Mouse (Mus musculus) spleen, adult 2 months (tissue): ENCODE measurements at regions not wholly inside any gene's neighbourhood (a gene's known extent, or its start where the extent isn't known, plus 50 kb on each side); places are given as distances from the start of the nearest gene placed in this dataset.

Source experiments
- DNase-seq, 2 experiments: peaks; one replicate each; pipeline versions ENCODE4 v3.0.0 to v3.0.0-alpha.2; 2012 to 2021; ENCODE audit warnings: low spot score in 2 of 2, low read depth in 1 of 2
- H3K27ac ChIP-seq: fragments of 200-500 bp; 2 replicates; pipeline ENCODE4 v1.5.1; 2012; ENCODE audit warnings: low read length, inconsistent platforms; ENCODE audit not compliant: insufficient read depth
- H3K27me3 ChIP-seq: fragments of 200-500 bp; 2 replicates; pipeline ENCODE4 v1.6.1; 2012; ENCODE audit warnings: mild to moderate bottlenecking, moderate library complexity, low read length, inconsistent platforms; ENCODE audit not compliant: control insufficient read depth, insufficient read depth
- H3K36me3 ChIP-seq: fragments of 200-500 bp; 2 replicates; pipeline ENCODE4 v1.6.1; 2012; ENCODE audit warnings: mild to moderate bottlenecking, low read length, inconsistent platforms; ENCODE audit not compliant: control insufficient read depth, insufficient read depth
- H3K4me1 ChIP-seq: fragments of 200-500 bp; 2 replicates; pipeline ENCODE4 v1.6.1; 2011; ENCODE audit warnings: inconsistent platforms; ENCODE audit not compliant: control insufficient read depth, insufficient read depth, insufficient read length
- H3K4me3 ChIP-seq: fragments of 200-500 bp; 2 replicates; pipeline ENCODE4 v1.5.1; 2011; ENCODE audit warnings: mild to moderate bottlenecking, inconsistent platforms; ENCODE audit not compliant: insufficient read depth, insufficient read length; ENCODE audit errors: extremely low read depth
- CTCF ChIP-seq: fragments of 200-500 bp; IDR thresholded peaks from 2 replicates; pipeline ENCODE4 v1.5.1; 2011; ENCODE audit warnings: mild to moderate bottlenecking, inconsistent platforms; ENCODE audit not compliant: insufficient read depth, insufficient read length, insufficient replicate concordance; ENCODE audit errors: extremely low read depth
- POLR2A ChIP-seq: fragments of 200-500 bp; IDR thresholded peaks from 2 replicates; pipeline ENCODE4 v1.6.1; 2011; ENCODE audit warnings: low read depth, low read length, inconsistent platforms
- WGBS: fragments of 180-500 bp; shearing (Covaris S2); methylation state at CpG from one replicate; pipeline ENCODE4 v1.1.7; 2018; 5-methylcytosine and 5-hydroxymethylcytosine counted together

DNA sequence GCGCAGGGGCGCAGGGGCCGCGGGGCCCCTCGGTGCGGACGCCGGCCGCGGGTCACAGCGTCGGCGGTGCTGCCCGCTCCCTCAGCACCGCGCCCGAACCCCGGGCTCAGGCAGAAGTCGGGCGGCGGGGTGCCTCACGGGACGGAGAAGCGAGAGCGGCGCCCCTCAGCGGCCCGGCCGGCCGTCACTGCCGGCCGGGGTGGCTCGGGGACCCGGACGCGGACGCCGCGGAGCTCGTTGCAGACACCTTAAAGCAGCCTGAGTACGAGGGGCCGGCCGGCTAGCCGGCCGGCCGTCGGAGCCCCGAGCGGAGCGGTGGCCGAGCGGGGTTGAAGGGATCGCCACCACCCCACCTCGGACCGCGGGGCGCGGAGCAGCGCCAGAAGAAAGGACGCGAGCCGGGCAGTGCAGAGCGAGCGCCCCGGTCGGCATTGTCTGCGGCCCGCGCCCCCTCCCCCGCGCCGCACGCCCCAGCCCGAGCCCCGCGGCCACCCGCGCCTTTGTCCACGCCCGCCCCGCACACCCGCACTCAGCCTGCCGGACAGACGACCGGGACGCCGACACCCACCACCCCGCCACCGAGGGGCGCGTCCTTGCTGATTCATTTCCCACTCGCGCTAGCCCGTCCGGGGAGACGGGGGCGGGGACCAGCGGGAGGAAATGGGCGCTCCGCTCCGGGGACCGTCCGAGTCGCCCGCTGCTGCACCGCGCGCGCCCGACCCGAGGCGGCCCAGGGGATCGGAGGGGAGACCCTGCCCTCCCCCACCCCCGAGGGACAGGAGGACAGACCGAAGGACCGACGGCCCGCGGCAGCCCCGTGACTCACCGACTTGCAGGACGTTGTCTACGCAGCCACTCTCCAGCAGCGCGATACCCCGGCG, 155.4 kb upstream of the Smim15 start:
- WGBS, result under 1% methylated on average over 114 of the region's 127 CpGs
- TF ChIP-seq CTCF (no peak), POLR2A (no peak)
- peak in 1 of 2 experiments; percentile 66 for DNase-seq
- Histone ChIP-seq H3K4me1 (peaks cover 2% of the 10 kb centered on the region), H3K27ac (peak overlapping the region; percentile 57), H3K27me3 (peaks cover 14% of the 10 kb centered on the region), H3K4me3 (peak overlapping the region; percentile 89), H3K36me3 (no peaks in the 10 kb centered on the region)

GRCm38 (mm10) chr13:107888231-107888555, 156.1 kb upstream of the Smim15 start:
- DNase-seq, result no peak
- 6% methylated on average over 9 of the region's 9 CpGs for WGBS
- peaks cover 14% of the 10 kb centered on the region for H3K27me3 ChIP-seq
- no peak overlapping the region; the same call in 1 of the 2 replicates for H3K27ac ChIP-seq
- H3K36me3 ChIP-seq, result no peaks in the 10 kb centered on the region
- peak overlapping the region; percentile 89 for H3K4me3 ChIP-seq
- H3K4me1 ChIP-seq, result peaks cover 2% of the 10 kb centered on the region
- TF ChIP-seq CTCF, result no peak
- TF ChIP-seq POLR2A, result no peak

DNA sequence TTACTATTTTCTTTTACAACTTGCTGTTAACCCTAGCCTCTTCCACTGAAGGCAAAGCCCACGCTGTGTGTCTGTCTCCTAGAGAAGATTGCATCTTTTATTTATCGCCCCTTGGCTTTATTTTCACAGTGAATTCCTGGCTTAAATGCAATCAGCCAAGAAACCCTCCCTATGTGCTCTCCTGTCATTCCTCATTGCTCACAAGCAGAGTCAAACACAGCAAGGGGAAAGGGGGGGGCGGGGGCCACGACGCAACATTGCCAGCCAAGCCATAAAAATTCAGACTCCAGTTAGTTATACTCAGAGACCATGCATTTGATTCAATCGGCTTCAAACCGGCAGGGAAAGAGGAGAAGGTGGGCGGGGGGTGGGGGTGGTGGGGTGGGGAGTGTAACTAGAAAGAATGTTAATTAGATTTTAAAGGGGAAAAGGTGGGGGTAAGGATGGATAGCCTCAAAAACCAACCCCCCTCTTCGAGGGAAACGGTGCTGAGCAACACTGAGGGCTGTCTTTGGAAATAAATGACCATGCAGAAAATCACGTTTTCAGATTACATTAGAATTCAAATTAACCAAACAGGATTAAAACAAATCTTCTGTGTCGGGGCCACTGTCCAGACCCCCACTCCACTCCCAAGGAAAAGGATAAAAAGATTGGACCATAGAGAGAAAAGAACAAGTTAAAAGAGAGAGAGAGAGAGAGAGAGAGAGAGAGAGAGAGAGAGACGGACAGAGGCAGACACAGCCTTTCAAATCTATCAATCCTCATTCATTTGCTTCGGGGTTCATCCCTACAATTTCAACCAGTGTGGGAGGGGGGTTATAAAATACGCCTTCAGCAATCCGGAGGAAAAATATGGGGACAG, 156.6 kb upstream of the Smim15 start:
- Histone ChIP-seq H3K27me3 (peaks cover 14% of the 10 kb centered on the region), H3K36me3 (no peaks in the 10 kb centered on the region), H3K4me3 (peak overlapping the region; percentile 89), H3K27ac (no peak overlapping the region), H3K4me1 (peaks cover 2% of the 10 kb centered on the region)
- 27% methylated on average over 16 of the region's 16 CpGs for WGBS
- TF ChIP-seq CTCF (no peak), POLR2A (no peak)
- no peak for DNase-seq

DNA sequence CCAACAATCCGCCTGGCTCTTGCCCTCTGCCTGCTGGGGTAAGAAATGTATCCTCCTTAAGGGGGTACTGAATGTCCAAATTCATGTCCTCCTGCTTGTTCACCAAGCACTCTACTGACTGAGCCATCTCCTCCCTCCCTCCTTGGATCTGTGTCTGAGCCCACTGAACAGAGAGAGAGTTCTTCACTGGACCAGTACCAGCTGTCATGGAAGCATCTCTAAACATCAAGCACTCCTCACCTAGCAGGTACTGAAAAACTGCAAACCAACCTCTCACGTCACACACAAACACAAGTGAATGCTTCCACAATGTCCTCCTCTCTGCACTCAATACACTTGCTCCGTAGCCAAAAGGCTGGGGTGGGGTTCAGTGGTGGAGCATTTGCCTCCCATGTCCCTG, 159.4 kb upstream of the Smim15 start:
- no peak overlapping the region for H3K27ac ChIP-seq
- no peaks in the 10 kb centered on the region for H3K36me3 ChIP-seq
- no peak overlapping the region for H3K4me3 ChIP-seq
- DNase-seq, result no peak
- TF ChIP-seq CTCF (no peak), POLR2A (no peak)
- WGBS, result 88% methylated on average over 3 of the region's 3 CpGs
- H3K4me1 ChIP-seq, result peaks cover 2% of the 10 kb centered on the region
- H3K27me3 ChIP-seq, result peaks cover 14% of the 10 kb centered on the region

- TF ChIP-seq CTCF (no peak), POLR2A (no peak)
- peaks cover 4% of the 10 kb centered on the region; the same call in 1 of the 2 replicates for H3K4me1 ChIP-seq
- no peak for DNase-seq
- H3K27ac ChIP-seq, result no peak overlapping the region
- no peaks in the 10 kb centered on the region for H3K36me3 ChIP-seq
- peaks cover 2% of the 10 kb centered on the region; the same call in 1 of the 2 replicates for H3K27me3 ChIP-seq
- 87% methylated on average over 5 of the region's 5 CpGs for WGBS
- H3K4me3 ChIP-seq, result no peak overlapping the region
These were observed 161.9 kb upstream of the Smim15 start for GRCm38 (mm10) chr13:107882337-107882736.

DNA sequence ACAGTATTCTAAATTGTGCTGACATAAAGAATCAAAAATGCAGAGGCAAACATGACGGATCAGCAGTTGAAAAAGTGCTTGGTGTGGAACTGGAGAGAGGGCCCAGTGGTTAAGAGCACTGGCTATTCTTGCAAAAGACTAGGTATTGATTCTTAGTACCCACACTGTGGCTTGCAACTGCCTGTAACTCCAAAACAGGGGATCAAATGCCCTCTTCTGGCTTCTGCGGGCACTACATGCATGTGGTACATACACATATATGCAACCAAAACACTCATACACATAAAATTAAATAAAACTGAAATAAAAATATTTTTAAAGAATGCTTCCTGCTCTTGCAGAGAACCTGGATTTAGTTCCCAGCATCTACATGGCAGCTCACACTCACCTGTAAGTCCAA, 163.7 kb upstream of the Smim15 start:
- Histone ChIP-seq H3K27ac (no peak overlapping the region), H3K4me1 (peaks cover 4% of the 10 kb centered on the region; the same call in 1 of the 2 replicates), H3K27me3 (no peaks in the 10 kb centered on the region), H3K4me3 (no peak overlapping the region), H3K36me3 (no peaks in the 10 kb centered on the region)
- WGBS, result 94% methylated on average over 2 of the region's 2 CpGs
- DNase-seq, result no peak
- TF ChIP-seq CTCF, result no peak
- no peak for TF ChIP-seq POLR2A
